In genomic region chr13:97138404-97138931, GRCm38 (mm10) we compare ENCODE assay signal across 7 mouse cellular contexts. TPM values are rescaled to one million over a fixed set of nuclear protein-coding genes. Genes with fewer than 3 reads are reported as not detected.
DNase-seq lines count a peak whose midpoint lies in the region; ATAC-seq and TF ChIP-seq lines count a peak whose summit lies in the region.
"Not testable (repeated sequence)": the region's sequence is repeated elsewhere in the genome, so short reads cannot be mapped to it uniquely, and the experiment has no call there.

No protein-coding gene starts in this region.

- H3K4me1 ChIP-seq in bone marrow, adult 2 months (ENCODE audit: control insufficient read depth, insufficient read depth, low read length); intestine, embryonic 14.5 days (replicated peaks; ENCODE audit: control insufficient read depth, insufficient read depth, low read length); limb, embryonic 13.5 days; lung, embryonic 16.5 days (replicated peaks; ENCODE audit: control insufficient read depth, insufficient read depth, low read length); neural tube, embryonic 11.5 days (ENCODE audit: control insufficient read depth, insufficient read depth, low read length): not testable (repeated sequence)
- peaks cover 17% of the 10 kb centered on the region for H3K4me1 ChIP-seq in erythroblast, embryonic 14.5 days (ENCODE audit: control insufficient read depth)
- H3K4me1 ChIP-seq in heart, embryonic 13.5 days, result peaks cover 16% of the 10 kb centered on the region

- H3K4me2 ChIP-seq in heart, embryonic 13.5 days, result peak overlapping the region; percentile 84
- peak overlapping the region; percentile 75 for H3K4me2 ChIP-seq in intestine, embryonic 14.5 days (ENCODE audit: low read length)
- peak overlapping the region; percentile 60 for H3K4me2 ChIP-seq in limb, embryonic 13.5 days (replicated peaks)
- H3K4me2 ChIP-seq in lung, embryonic 16.5 days (ENCODE audit: low read depth, low read length), result peak overlapping the region; percentile 59
- H3K4me2 ChIP-seq in neural tube, embryonic 11.5 days (ENCODE audit: low read depth), result peak overlapping the region; percentile 43

- not testable (repeated sequence) for H3K27ac ChIP-seq in bone marrow, adult 2 months (ENCODE audit: control insufficient read depth, insufficient read depth, low read depth, low read length, poor library complexity); limb, embryonic 13.5 days; lung, embryonic 16.5 days (ENCODE audit: low read length); neural tube, embryonic 11.5 days (ENCODE audit: low read depth, low read length)
- H3K27ac ChIP-seq in heart, embryonic 13.5 days (replicated peaks), result peak overlapping the region; percentile 90
- peak overlapping the region; percentile 71; the same call in 1 of the 2 replicates for H3K27ac ChIP-seq in intestine, embryonic 14.5 days (ENCODE audit: low read depth)

- TF ChIP-seq CTCF in bone marrow, adult 2 months (IDR thresholded peaks at IDR 0.05; ENCODE audit: control insufficient read depth, insufficient read depth, low read length), result not testable (repeated sequence)

- peak overlapping the region; percentile 83 for H3K4me3 ChIP-seq in bone marrow, adult 2 months (replicated peaks; ENCODE audit: control insufficient read depth, low read depth, low read length)
- H3K4me3 ChIP-seq in erythroblast, embryonic 14.5 days (replicated peaks), result peak overlapping the region; percentile 88
- H3K4me3 ChIP-seq in heart, embryonic 13.5 days, result peak overlapping the region; percentile 93
- peak overlapping the region; percentile 95 for H3K4me3 ChIP-seq in intestine, embryonic 14.5 days (ENCODE audit: low read depth, low read length)
- peak overlapping the region; percentile 91 for H3K4me3 ChIP-seq in limb, embryonic 13.5 days
- H3K4me3 ChIP-seq in lung, embryonic 16.5 days (ENCODE audit: low read length), result peak overlapping the region; percentile 69
- H3K4me3 ChIP-seq in neural tube, embryonic 11.5 days (ENCODE audit: low read depth, low read length), result peak overlapping the region; percentile 92

- ATAC-seq in heart, embryonic 13.5 days (ENCODE audit: extremely low read depth, insufficient number of reproducible peaks, low FRiP score, low TSS enrichment); intestine, embryonic 14.5 days (replicated peaks; ENCODE audit: low FRiP score, low TSS enrichment, low read depth); limb, embryonic 13.5 days (ENCODE audit: low FRiP score, low read depth); lung, embryonic 16.5 days (ENCODE audit: low read depth): not testable (repeated sequence)
- peak; percentile 14; the same call in 1 of the 2 replicates for ATAC-seq in neural tube, embryonic 11.5 days (ENCODE audit: insufficient read depth, low FRiP score, low TSS enrichment)

- WGBS in bone marrow, adult 2 months, result 28% methylated on average over 8 of the region's 8 CpGs
- WGBS in heart, embryonic 13.5 days, result 34% methylated on average over 8 of the region's 8 CpGs
- 28% methylated on average over 8 of the region's 8 CpGs for WGBS in intestine, embryonic 14.5 days
- WGBS in limb, embryonic 13.5 days, result 29% methylated on average over 8 of the region's 8 CpGs
- 31% methylated on average over 8 of the region's 8 CpGs for WGBS in lung, embryonic 16.5 days
- 35% methylated on average over 8 of the region's 8 CpGs for WGBS in neural tube, embryonic 11.5 days

- H3K9ac ChIP-seq in heart, embryonic 13.5 days, result peak overlapping the region; percentile 97
- peak overlapping the region; percentile 85 for H3K9ac ChIP-seq in intestine, embryonic 14.5 days (ENCODE audit: low read length)
- H3K9ac ChIP-seq in limb, embryonic 13.5 days, result peak overlapping the region; percentile 90
- peak overlapping the region; percentile 82 for H3K9ac ChIP-seq in lung, embryonic 16.5 days (ENCODE audit: low read length)
- H3K9ac ChIP-seq in neural tube, embryonic 11.5 days (ENCODE audit: low read length), result peak overlapping the region; percentile 92

- not testable (repeated sequence) for DNase-seq in intestine, embryonic 14.5 days (ENCODE audit: low spot score); neural tube, embryonic 11.5 days (ENCODE audit: low spot score)

- not testable (repeated sequence) for H3K9me3 ChIP-seq in erythroblast, embryonic 14.5 days (ENCODE audit: control insufficient read depth, low read length); heart, embryonic 13.5 days; intestine, embryonic 14.5 days (ENCODE audit: control insufficient read depth, low read length); limb, embryonic 13.5 days; lung, embryonic 16.5 days (ENCODE audit: control insufficient read depth, low read length); neural tube, embryonic 11.5 days (ENCODE audit: control insufficient read depth, low read length)

- not testable (repeated sequence) for TF ChIP-seq POLR2A in bone marrow, adult 2 months (IDR thresholded peaks at IDR 0.05; ENCODE audit: borderline replicate concordance, control insufficient read depth, low read depth, low read length)

- peaks cover 43% of the 10 kb centered on the region for H3K36me3 ChIP-seq in erythroblast, embryonic 14.5 days (ENCODE audit: control insufficient read depth)
- peaks cover 36% of the 10 kb centered on the region for H3K36me3 ChIP-seq in heart, embryonic 13.5 days
- peaks cover 29% of the 10 kb centered on the region for H3K36me3 ChIP-seq in intestine, embryonic 14.5 days (ENCODE audit: control insufficient read depth, insufficient read depth, low read length)
- H3K36me3 ChIP-seq in limb, embryonic 13.5 days, result peaks cover 25% of the 10 kb centered on the region
- peaks cover 11% of the 10 kb centered on the region for H3K36me3 ChIP-seq in lung, embryonic 16.5 days (ENCODE audit: control insufficient read depth, insufficient read depth, low read length)
- not testable (repeated sequence) for H3K36me3 ChIP-seq in neural tube, embryonic 11.5 days (ENCODE audit: control insufficient read depth, insufficient read depth, low read length)

- not testable (repeated sequence) for H3K27me3 ChIP-seq in erythroblast, embryonic 14.5 days (ENCODE audit: control insufficient read depth); heart, embryonic 13.5 days (replicated peaks); intestine, embryonic 14.5 days (replicated peaks; ENCODE audit: control insufficient read depth, insufficient read depth, low read length); limb, embryonic 13.5 days; lung, embryonic 16.5 days (ENCODE audit: control insufficient read depth, insufficient read depth, low read depth, low read length); neural tube, embryonic 11.5 days (ENCODE audit: control insufficient read depth, insufficient read depth, low read length)

RNA-seq across cellular contexts. Expression of gene Gfm2, which starts 0.7 kb away (rescaled TPM):
- polyA plus RNA-seq in bone marrow, adult 2 months (2011; ENCODE audit: insufficient read depth, insufficient read length, low replicate concordance, missing spikeins), result 9.1 and 15.5 TPM in 2 replicates
- polyA plus RNA-seq in erythroblast, embryonic 14.5 days (2012), result 1.1 and 1.3 TPM in 2 replicates
- 26.4 and 29.7 TPM in 2 replicates for polyA plus RNA-seq in heart, embryonic 13.5 days (2015; fragmentation: Nextera tagmentation; extraction: Ambion mirVana)
- polyA plus RNA-seq in intestine, embryonic 14.5 days (2014; fragmentation: Nextera tagmentation; extraction: Ambion mirVana), result 31.3 and 36.9 TPM in 2 replicates
- 31.1 and 33.8 TPM in 2 replicates for polyA plus RNA-seq in limb, embryonic 13.5 days (2015; fragmentation: Nextera tagmentation; extraction: Ambion mirVana)
- 23.8 and 26.6 TPM in 2 replicates for polyA plus RNA-seq in lung, embryonic 16.5 days (2015; fragmentation: Nextera tagmentation; extraction: Ambion mirVana)
- polyA plus RNA-seq in neural tube, embryonic 11.5 days (2014; fragmentation: Nextera tagmentation; extraction: Ambion mirVana), result 34.5 and 39.6 TPM in 2 replicates

RNA-seq across cellular contexts. Expression of gene Nsa2, which starts 0.7 kb away (rescaled TPM):
- 76.1 and 142 TPM in 2 replicates for polyA plus RNA-seq in bone marrow, adult 2 months (2011; ENCODE audit: insufficient read depth, insufficient read length, low replicate concordance, missing spikeins)
- polyA plus RNA-seq in erythroblast, embryonic 14.5 days (2012), result 1.7 and 1.9 TPM in 2 replicates
- 43.0 and 45.7 TPM in 2 replicates for polyA plus RNA-seq in heart, embryonic 13.5 days (2015; fragmentation: Nextera tagmentation; extraction: Ambion mirVana)
- 80.4 TPM in 2 replicates for polyA plus RNA-seq in intestine, embryonic 14.5 days (2014; fragmentation: Nextera tagmentation; extraction: Ambion mirVana)
- 66.6 and 69.5 TPM in 2 replicates for polyA plus RNA-seq in limb, embryonic 13.5 days (2015; fragmentation: Nextera tagmentation; extraction: Ambion mirVana)
- 51.5 and 53.8 TPM in 2 replicates for polyA plus RNA-seq in lung, embryonic 16.5 days (2015; fragmentation: Nextera tagmentation; extraction: Ambion mirVana)
- 72.3 and 73.1 TPM in 2 replicates for polyA plus RNA-seq in neural tube, embryonic 11.5 days (2014; fragmentation: Nextera tagmentation; extraction: Ambion mirVana)

RNA-seq across cellular contexts. Expression of gene Gm6169, which starts 39.4 kb away (rescaled TPM):
- polyA plus RNA-seq in bone marrow, adult 2 months (2011; ENCODE audit: insufficient read depth, insufficient read length, low replicate concordance, missing spikeins), result 60.8 and 160 TPM in 2 replicates
- not detected in 2 replicates for polyA plus RNA-seq in erythroblast, embryonic 14.5 days (2012)
- polyA plus RNA-seq in heart, embryonic 13.5 days (2015; fragmentation: Nextera tagmentation; extraction: Ambion mirVana), result 3.1 and 3.2 TPM in 2 replicates
- polyA plus RNA-seq in intestine, embryonic 14.5 days (2014; fragmentation: Nextera tagmentation; extraction: Ambion mirVana), result 3.7 and 5.9 TPM in 2 replicates
- polyA plus RNA-seq in limb, embryonic 13.5 days (2015; fragmentation: Nextera tagmentation; extraction: Ambion mirVana), result 1.9 and 2.1 TPM in 2 replicates
- 4.4 and 4.7 TPM in 2 replicates for polyA plus RNA-seq in lung, embryonic 16.5 days (2015; fragmentation: Nextera tagmentation; extraction: Ambion mirVana)
- 0.24 and 0.45 TPM in 2 replicates for polyA plus RNA-seq in neural tube, embryonic 11.5 days (2014; fragmentation: Nextera tagmentation; extraction: Ambion mirVana)

RNA-seq across cellular contexts. Expression of gene Hexb, which starts 59.7 kb away (rescaled TPM):
- polyA plus RNA-seq in bone marrow, adult 2 months (2011; ENCODE audit: insufficient read depth, insufficient read length, low replicate concordance, missing spikeins), result 16.7 and 35.7 TPM in 2 replicates
- polyA plus RNA-seq in erythroblast, embryonic 14.5 days (2012), result 0.06 and 0.32 TPM in 2 replicates
- polyA plus RNA-seq in heart, embryonic 13.5 days (2015; fragmentation: Nextera tagmentation; extraction: Ambion mirVana), result 33.4 and 33.9 TPM in 2 replicates
- 52.4 and 56.7 TPM in 2 replicates for polyA plus RNA-seq in intestine, embryonic 14.5 days (2014; fragmentation: Nextera tagmentation; extraction: Ambion mirVana)
- polyA plus RNA-seq in limb, embryonic 13.5 days (2015; fragmentation: Nextera tagmentation; extraction: Ambion mirVana), result 38.3 and 40.3 TPM in 2 replicates
- polyA plus RNA-seq in lung, embryonic 16.5 days (2015; fragmentation: Nextera tagmentation; extraction: Ambion mirVana), result 34.2 and 36.2 TPM in 2 replicates
- 25.3 and 26.7 TPM in 2 replicates for polyA plus RNA-seq in neural tube, embryonic 11.5 days (2014; fragmentation: Nextera tagmentation; extraction: Ambion mirVana)

Comparison
In these comparisons a context has a peak if more than half of its experiments do, and no peak if none do; other contexts are left out.
1. RNA of gene Nsa2, which starts 0.7 kb away (polyA plus RNA-seq): 76.1 to 142 TPM in bone marrow, adult 2 months, 80.4 TPM in intestine, embryonic 14.5 days, 72.3 to 73.1 TPM in neural tube, embryonic 11.5 days, 66.6 to 69.5 TPM in limb, embryonic 13.5 days, 51.5 to 53.8 TPM in lung, embryonic 16.5 days and 43.0 to 45.7 TPM in heart, embryonic 13.5 days; 1.7 to 1.9 TPM in erythroblast, embryonic 14.5 days; every median in the first group is over 10 times any median in the second.
2. Peak in every context shown above with its lines, with median percentiles within 50 percentile points of each other: H3K4me3 ChIP-seq, H3K4me2 ChIP-seq and H3K9ac ChIP-seq.